Mouse (Mus musculus) monocyte, adult 2 months (primary cell): ENCODE data around the gene Socs4.

ENCODE experiments used
- DNase-seq, 2 experiments: peaks; one replicate each; pipeline ENCODE4 v3.0.0; 2022; ENCODE audit warnings: low spot score in 2 of 2, low read depth in 1 of 2

Gene Socs4

DNA sequence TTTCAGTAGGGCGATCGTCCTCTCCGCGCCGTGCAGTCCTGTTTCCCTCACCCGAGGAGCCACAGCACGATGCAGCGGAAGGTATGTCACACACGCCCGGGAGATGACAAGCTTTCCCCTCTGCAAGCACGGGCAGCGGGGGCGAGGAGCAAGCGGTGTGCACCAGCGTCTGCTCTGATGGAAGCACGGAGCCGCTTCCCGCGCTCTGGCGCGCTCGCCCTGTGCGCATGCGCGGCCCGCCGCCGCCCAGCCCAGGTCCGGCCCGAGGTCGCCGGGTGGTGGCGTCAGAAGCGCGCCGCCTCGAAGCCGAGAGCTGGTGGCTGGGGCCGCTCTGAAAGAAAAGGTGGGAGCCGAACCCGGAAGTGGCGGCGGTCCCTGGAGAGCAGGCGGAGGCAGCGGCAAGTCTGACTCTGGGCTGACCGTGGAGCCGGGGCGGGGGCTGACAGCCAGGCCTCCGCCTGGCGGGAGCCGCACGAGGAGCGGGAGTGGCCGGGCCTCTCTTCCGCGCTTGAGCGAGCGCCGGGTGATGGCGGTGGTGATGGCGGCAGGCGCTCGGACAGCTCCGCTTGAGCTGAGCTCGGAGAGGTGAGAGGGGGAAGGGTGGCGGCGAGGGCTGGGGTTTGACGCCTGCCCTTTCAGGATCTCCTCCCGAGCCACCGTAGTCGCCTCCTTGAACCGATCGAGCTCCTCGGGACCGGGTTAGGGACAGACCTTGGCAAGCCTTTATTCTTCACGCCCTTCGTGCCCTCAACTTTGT, at the start of gene Socs4, which contains the start of gene Wdhd1:
Gene Socs4, plus strand, starts transcription at position 295 of the 757 bp plus-strand sequence.
Gene Wdhd1, minus strand, starts transcription at position 221 of the 757 bp plus-strand sequence.
- peak; percentile 86 to 93 for DNase-seq

DNA sequence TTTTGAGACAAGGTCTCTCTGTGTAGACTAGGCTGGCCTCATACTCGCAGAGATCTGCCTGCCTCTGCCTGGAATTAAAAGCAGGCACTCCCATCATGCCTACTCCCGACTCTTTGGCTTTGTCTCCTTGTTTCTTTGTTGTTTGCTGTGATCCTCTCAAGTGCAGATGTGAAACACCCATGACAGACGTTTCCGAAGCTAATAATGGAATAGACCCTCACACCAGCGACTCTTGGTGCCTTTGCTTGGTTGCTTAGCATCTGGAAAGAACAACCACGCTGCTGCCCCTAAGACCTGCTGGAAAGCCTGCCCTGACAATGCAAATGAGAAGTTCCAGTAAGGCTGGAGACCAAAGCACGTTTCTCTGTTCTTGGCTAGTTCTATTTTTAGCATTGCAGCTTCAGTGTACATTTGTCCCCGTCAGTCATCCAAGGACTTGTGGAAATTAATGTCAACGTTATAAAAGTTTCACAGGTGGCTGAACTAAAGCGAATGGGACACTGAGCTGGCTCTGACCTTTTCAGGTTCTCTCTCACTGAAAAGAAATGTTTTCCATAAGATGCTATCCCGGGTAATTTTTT, 46.8 kb upstream of the Socs4 start:
- DNase-seq = no peak

DNA sequence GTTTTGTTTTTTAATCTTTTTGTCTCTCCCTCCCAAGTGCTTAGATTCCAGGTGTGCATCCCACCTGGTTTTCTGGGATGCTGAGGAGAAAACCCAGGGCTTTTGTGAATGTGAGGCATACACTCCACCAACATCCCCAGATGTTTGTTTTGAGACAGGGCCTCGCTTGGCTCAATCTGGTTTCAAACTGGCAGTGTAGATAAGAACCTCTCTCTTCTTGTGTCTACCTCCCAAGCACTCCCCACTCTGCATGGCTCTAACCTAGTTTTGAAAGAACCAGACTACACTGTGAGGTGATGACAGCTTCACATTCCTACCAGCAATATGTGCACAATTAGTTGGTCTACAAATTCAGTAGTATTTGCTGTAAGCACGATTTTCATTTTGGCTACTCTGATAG, 43.1 kb upstream of the Socs4 start:
- no peak for DNase-seq

- DNase-seq = no peak
Observed at GRCm38 (mm10) chr14:47234032-47234431, 42.7 kb upstream of the Socs4 start.

GRCm38 (mm10) chr14:47234526-47235250, 42.0 kb upstream of the Socs4 start:
- DNase-seq = no peak

- DNase-seq = no peak
Observed at GRCm38 (mm10) chr14:47236491-47236890, 40.2 kb upstream of the Socs4 start.

GRCm38 (mm10) chr14:47237286-47237685, 39.4 kb upstream of the Socs4 start:
- DNase-seq = no peak

GRCm38 (mm10) chr14:47240600-47240999, 36.1 kb upstream of the Socs4 start:
- no peak for DNase-seq

- DNase-seq = no peak
Observed at GRCm38 (mm10) chr14:47241046-47241445, 35.7 kb upstream of the Socs4 start.

DNA sequence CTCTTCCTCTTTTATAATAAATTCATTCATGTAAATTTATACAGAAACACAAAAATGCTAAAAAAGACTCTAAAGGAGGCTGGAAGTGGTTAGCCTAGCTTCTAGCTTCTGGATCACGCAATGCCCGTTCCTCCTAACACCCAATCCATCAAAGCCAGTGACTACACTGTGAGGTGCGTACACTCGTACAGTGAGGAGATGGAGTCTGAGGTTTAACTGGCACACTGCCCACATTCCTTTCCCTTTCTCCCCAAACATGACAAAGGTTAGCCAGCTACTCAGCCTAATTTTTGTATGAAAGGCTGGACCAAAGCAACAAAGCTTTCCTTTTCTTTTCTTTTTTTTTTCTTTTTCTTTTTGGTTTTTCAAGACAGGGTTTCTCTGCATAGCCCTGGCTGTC, 34.0 kb upstream of the Socs4 start:
- DNase-seq = no peak

DNA sequence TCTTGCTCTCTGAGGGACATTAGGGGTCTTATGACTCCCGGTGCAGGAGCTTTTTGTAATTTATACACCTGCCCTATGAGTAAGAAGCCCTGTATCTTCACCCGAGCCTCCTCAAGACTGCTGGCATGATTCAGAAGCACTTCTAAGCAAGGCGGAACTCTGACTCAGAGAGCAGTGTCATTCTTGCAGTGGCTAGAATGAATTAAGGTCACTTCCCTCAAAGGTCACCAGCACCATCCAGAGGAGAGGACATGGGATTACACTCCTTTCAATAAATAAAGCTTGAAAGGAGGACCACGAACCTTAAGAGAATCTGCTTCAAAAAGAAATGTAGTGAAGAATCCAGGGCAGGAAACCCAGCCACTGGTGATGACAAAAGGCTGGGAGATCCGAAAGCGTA, 26.9 kb upstream of the Socs4 start:
- no peak for DNase-seq

DNA sequence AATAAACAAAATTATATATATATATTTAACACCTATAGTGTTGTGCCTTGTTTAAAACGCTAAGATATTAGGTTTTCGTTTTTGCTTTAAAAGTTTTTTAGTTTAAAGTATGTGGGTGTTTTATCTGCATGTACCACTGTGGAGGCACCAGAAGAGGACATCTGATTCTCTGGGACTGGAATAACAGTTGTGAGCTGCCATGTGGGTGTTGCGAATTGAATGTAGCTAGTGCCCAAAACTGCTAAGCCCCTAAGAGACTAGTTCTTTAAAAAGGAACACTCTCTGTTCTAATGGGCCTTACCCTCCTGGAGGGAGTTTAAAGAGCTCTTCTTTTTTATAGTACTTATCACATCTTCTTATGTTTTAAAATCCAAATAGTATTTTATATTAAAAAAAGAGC, 11.9 kb upstream of the Socs4 start:
- no peak for DNase-seq

- no peak for DNase-seq
Observed at GRCm38 (mm10) chr14:47265829-47266228, 10.9 kb upstream of the Socs4 start.

- DNase-seq = no peak
Observed at GRCm38 (mm10) chr14:47269056-47269455, 7.7 kb upstream of the Socs4 start.

GRCm38 (mm10) chr14:47269706-47270105, 7.0 kb upstream of the Socs4 start:
- DNase-seq = no peak

DNA sequence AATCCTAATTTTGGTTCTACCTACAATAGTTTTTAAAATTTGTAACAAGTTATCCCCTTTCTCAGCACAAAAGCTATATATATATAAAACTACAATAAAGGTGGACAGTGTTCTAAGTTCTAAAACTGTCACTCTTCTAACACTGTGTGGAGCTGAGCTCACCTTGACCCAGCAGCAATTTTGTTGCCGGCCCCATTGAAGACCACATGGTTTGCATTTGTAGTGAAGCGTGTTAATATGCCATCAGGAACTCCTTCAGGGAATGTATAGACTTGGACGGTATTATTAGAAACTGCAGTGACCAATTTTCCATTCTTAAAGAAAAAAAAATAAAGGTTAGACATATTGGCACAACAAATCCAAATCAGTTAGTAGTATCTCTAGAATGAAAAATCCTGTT, 3.0 kb upstream of the Socs4 start:
- no peak for DNase-seq

DNA sequence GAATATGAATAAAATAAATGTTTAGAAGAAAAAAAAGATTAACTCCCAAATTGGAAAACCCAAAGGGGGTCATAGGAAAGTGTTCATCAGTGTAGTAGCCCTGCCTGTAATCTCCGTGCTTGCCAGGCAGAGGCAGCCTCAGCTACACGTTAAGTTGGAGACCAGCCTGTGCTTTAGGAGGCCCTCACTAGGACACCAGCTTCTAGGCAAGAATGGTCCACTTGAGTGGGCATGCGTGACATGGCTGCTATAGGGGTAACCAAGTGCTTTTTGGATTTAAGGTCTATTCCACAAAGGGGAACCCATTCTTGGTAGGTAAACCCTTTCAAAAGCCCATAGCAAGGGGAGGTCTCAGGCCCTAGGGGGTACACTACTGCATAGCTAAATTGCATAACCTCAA, 1.3 kb upstream of the Socs4 start:
- DNase-seq = no peak

DNA sequence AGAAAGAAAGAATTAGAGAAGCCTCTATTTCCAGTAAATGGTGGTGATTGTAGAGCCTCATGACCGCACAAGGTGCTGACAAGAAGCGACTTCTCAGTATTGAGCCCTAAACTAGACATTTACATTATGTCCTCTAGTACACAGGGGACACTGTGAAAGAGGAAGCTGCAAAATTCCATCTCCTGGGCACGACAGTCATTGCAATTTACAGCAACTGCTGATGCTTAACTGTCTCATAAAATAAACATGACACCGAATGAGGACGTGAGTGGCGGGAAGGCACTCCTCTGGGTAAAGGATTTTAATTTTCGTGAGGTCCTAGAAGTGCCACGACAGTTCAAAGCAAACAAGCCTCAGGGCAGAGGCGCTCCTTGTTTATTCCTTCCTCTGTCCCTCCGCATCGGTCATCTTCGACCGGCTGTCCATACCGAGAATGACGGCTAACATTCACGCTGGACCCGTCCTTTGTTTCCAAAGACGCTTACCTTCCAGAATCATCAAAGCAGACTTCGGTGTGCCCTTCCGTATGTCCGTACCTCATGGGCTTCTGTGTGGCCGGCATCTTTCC, 611 bp upstream of the Socs4 start:
- peak in 1 of 2 experiments; percentile 13 for DNase-seq

DNA sequence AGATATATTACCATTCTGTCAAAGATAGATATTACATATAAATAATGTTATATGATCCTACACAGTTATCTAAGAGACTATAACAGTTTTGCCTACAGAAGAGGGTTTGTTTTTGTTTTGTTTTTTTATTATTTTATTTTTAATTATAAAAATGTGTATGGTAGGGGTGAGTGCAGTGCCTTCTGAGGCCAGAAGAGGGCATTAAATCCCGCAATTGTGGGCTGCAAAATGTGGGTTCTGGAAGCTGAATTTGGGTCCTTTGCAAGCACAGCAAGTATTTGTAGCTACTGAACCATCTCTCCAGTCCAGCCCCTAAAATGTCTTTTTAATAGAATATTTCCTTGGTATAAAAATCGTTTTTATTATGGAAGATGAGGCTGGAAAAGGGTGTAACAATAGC, 2.3 kb downstream of the Socs4 start:
- no peak for DNase-seq

DNA sequence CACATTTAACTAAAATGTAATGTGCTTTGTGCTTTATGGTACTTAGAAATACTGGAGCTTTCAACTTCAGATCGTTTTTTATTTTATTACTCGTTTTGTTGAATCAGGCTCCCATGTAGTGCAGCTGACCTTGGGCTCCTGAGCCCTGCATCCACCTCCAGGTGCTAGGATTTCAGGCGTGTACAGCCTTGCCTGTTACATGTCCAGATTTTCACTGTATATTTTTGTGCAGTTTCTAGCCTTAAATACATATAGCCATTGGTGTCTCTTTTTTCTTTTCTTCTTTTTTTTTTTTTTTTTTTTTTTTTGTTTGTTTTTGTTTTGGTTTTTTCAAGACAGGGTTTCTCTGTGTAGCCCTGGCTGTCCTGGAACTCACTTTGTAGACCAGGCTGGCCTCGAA, 4.8 kb downstream of the Socs4 start:
- DNase-seq = no peak

DNA sequence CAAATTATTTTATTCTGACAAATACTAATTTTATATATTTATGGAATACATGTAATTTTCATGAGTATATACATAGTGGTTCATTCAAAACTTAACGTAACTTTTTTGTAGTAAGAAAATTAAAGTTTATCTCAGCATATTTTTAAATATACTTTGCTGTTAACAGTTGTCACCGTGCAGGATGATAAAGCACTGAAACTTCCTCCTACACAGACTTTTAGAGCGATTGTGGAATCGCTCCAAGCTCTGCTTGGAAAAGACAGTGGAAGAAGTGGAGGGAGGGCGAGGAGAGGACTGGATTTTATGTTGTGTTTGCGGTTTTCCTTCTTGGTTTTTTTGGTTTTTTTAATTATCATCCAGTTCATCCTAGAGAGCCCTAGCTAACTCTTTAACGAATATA, 6.8 kb downstream of the Socs4 start:
- no peak for DNase-seq

- DNase-seq = no peak
Observed at GRCm38 (mm10) chr14:47285271-47285670, 8.5 kb downstream of the Socs4 start.
